Mouse (Mus musculus): ENCODE results near the gene Ccnf. TPM values are rescaled to one million over a fixed set of nuclear protein-coding genes. Genes with fewer than 3 reads are reported as not detected.

Gene Ccnf
- polyA plus RNA-seq, 1 experiment: not detected

DNA sequence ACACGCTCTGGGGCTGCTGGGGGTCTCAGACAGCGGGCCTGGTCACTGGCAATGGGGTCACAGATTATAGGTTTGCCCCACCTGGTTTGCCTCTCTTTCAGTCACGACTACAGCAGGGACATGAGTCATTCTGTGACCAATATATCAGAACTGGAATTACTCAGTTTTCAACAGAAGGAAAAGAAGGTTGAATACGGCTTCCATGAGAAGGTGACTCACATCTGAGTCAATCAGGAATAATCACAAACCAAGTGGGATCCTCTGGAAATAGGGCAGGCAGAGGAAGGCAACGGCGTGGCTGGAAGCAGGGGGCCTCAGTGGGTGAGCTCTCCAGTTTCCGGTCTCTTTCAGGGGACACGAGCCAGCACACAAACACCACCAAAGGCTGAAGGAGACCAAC is 7.2 kb downstream of the Ccnf start:
- no peak overlapping the region for H3K27ac ChIP-seq (replicated peaks; ENCODE audit: low read depth, low read length)

DNA sequence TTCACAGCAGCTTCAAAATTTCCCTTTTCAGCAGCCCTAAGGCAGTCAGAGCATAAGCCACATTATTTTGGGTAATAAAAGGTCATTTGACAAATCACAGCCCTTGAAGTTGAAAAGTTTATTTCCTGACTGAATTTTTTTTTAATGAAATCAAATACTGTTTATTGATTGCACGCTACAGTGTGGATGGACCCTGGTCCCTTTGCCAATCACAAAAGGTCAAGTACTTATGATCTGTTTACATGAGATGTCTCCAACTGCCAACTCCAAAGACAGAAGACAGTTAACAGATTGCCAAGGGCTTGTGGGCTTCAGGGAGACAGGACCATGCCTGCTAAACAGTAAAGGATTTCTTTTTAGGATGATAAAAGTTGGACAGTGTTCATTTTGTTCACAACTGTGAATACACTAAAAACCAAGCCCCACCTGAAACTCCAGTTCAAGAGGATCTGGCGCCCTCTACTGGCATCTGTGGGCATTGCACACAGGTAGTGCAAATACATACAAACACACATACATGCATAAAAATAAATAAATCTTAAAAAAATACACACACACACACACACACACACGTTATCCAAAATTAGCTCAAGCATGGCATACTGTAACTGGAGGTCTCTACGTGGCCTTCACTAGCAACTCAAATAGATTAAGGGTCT is 7.8 kb downstream of the Ccnf start:
- Histone ChIP-seq H3K4me1 (ENCODE audit: control insufficient read depth, insufficient read depth, insufficient read length, low read length) (no peaks in the 10 kb centered on the region), H3K4me3 (ENCODE audit: insufficient read depth, low read depth, low read length) (no peak overlapping the region), H3K27ac (replicated peaks; ENCODE audit: low read depth, low read length) (no peak overlapping the region)

More for the DNA sequence above, 7.2 kb downstream of the Ccnf start:
- H3K4me1 ChIP-seq (ENCODE audit: control insufficient read depth, insufficient read depth, insufficient read length, low read length): no peaks in the 10 kb centered on the region
- no peak overlapping the region for H3K4me3 ChIP-seq (ENCODE audit: insufficient read depth, low read depth, low read length)

DNA sequence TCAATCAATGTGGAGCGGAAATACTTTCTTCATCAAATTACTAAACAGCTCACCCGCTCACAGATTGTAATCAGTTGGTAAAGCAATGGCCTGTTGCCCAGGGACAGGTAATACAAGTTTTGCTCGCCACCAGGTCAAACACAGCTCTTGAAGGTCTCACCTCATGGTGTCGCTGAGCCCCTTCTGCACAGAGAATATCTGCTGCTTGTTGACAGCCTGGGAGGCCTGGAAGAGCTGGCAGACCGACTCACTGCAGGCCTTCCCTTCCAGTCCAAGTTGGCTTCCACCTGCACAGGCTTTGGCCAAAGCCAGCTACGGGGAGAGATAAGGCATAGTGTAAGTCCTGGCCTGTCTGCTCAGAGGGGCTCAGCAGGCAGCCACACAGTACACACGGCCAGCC is 14.4 kb downstream of the Ccnf start:
- H3K4me1 ChIP-seq (ENCODE audit: control insufficient read depth, insufficient read depth, insufficient read length, low read length): no peaks in the 10 kb centered on the region
- no peak overlapping the region for H3K4me3 ChIP-seq (ENCODE audit: insufficient read depth, low read depth, low read length)
- no peak overlapping the region for H3K27ac ChIP-seq (replicated peaks; ENCODE audit: low read depth, low read length)

DNA sequence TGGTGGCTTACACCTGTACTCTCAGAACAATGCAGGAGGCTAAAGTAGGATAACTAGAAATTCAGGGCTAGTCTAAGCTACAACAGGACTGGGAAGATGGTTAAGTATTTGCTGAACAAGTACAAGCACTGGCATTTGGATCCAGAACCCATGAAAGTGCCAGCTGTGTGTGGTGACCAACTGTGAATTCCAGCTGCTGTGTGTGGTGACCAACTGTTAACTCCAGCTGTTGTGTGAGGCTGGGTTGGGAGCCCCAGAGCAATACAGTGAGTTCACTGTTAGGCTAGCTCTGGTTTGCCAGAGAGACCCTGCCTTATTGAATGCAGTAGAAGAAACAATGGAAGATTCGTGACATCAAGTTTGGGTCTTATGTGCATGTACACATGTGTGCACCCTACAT is 14.8 kb downstream of the Ccnf start:
- H3K4me3 ChIP-seq (ENCODE audit: insufficient read depth, low read depth, low read length): no peak overlapping the region
- H3K4me1 ChIP-seq (ENCODE audit: control insufficient read depth, insufficient read depth, insufficient read length, low read length): no peaks in the 10 kb centered on the region
- no peak overlapping the region for H3K27ac ChIP-seq (replicated peaks; ENCODE audit: low read depth, low read length)

DNA sequence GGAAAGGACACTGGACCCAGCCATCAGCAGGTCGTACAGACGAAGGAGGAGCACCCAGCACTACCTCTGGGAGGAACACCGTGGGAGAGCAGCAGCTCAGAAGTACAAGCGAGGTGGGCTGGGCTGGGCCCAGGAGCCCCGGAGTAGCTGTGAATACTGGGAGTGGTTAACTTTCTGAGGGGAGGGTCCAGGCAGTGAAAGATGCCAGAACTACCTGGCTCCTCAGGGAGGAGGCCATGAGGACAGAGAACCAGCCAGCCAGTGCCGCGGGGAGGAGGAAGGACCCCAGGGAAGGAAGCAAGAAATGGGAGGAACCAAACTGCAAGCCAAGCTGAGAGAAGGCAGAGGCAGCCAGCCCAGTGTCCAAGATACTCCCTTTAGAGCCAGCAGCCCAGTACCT is 23.3 kb downstream of the Ccnf start:
- H3K4me1 ChIP-seq (ENCODE audit: control insufficient read depth, insufficient read depth, insufficient read length, low read length): no peaks in the 10 kb centered on the region
- no peak overlapping the region for H3K27ac ChIP-seq (replicated peaks; ENCODE audit: low read depth, low read length)
- no peak overlapping the region for H3K4me3 ChIP-seq (ENCODE audit: insufficient read depth, low read depth, low read length)

DNA sequence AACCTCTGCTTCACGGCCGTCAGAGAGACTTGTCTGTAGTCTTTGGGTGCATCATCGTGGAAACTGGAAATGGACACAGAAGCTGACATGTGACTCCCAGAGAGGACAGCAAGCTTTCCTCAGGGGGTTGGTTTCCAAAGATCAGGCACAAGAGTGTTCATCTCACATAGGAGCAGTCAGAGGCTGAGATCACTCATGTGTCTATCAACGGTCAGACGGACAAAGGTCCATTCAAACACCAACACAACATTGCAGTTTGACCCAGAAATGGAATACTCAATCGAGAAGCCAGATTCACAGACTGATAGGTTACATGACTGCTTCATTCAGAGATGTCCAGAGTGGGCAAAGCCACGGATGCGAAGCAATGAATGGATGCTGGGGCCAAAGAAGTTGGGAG is 24.6 kb downstream of the Ccnf start:
- no peak overlapping the region for H3K4me3 ChIP-seq (ENCODE audit: insufficient read depth, low read depth, low read length)
- no peak overlapping the region for H3K27ac ChIP-seq (replicated peaks; ENCODE audit: low read depth, low read length)

DNA sequence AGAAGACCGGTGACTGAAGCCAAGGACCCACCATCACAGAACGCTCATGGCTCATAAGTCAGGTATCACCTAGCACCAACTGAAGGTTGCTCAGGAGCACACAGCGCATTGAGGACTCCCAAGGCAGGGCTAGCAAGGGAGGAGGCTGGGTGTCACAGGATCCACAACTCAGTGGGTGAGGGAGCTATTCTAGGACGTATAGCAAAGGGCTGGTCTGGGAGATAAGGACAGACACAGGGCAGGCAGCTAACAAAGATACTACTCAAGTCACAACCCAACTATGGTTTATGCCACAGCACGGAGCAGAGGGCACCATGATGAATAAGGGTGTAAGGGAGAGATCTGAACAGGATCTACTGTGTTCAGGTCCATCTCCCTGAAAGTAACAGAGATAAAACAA is 25.4 kb downstream of the Ccnf start:
- Histone ChIP-seq H3K27ac (replicated peaks; ENCODE audit: low read depth, low read length) (no peak overlapping the region), H3K4me3 (ENCODE audit: insufficient read depth, low read depth, low read length) (no peak overlapping the region)

More for the DNA sequence above, 24.6 kb downstream of the Ccnf start:
- H3K4me1 ChIP-seq (ENCODE audit: control insufficient read depth, insufficient read depth, insufficient read length, low read length): no peaks in the 10 kb centered on the region

DNA sequence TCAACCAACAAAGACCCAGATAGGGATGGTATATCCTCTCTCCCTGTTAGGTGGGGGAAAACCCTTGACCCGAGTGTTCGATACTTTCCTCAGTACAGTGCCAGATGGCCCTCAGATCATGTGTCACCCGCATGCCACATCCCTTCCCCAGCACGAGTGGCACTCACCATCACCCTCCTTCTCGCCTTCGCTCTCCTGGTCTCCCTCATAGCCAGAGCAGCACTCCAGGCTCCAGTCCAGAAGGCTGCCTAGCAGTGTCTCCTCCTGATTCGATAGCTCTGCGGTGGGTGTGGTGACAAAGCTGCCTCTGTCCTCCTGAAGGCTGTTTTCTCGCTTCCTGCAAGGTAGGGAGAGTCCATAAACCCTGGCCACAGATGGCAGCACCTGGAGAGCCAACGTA is 26.5 kb downstream of the Ccnf start:
- Histone ChIP-seq H3K4me1 (ENCODE audit: control insufficient read depth, insufficient read depth, insufficient read length, low read length) (peaks cover 3% of the 10 kb centered on the region; the same call in 1 of the 2 replicates), H3K27ac (replicated peaks; ENCODE audit: low read depth, low read length) (no peak overlapping the region), H3K4me3 (ENCODE audit: insufficient read depth, low read depth, low read length) (no peak overlapping the region)

More for the DNA sequence above, 25.4 kb downstream of the Ccnf start:
- H3K4me1 ChIP-seq (ENCODE audit: control insufficient read depth, insufficient read depth, insufficient read length, low read length): no peaks in the 10 kb centered on the region

DNA sequence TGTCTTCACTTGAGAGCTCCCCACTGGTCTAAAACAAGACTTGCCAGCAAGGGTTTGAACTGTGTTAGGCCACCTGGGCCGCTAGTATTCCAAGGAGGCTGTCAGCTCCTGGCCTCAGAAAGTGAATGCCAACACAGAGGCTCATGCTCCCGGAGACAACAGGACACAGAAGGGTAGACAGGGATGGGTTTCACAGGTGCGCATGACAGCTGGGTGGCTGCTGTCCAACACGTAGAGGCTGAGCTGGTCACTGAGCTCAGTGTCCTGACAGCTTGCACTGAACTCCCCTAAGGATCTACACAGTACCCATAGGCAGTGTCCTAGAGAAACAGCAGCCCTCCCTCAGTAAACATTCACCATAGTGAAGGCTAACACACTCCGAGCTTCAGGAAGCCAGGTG is 27.8 kb downstream of the Ccnf start:
- no peak overlapping the region for H3K4me3 ChIP-seq (ENCODE audit: insufficient read depth, low read depth, low read length)
- peaks cover 4% of the 10 kb centered on the region; the same call in 1 of the 2 replicates for H3K4me1 ChIP-seq (ENCODE audit: control insufficient read depth, insufficient read depth, insufficient read length, low read length)
- H3K27ac ChIP-seq (replicated peaks; ENCODE audit: low read depth, low read length): no peak overlapping the region

DNA sequence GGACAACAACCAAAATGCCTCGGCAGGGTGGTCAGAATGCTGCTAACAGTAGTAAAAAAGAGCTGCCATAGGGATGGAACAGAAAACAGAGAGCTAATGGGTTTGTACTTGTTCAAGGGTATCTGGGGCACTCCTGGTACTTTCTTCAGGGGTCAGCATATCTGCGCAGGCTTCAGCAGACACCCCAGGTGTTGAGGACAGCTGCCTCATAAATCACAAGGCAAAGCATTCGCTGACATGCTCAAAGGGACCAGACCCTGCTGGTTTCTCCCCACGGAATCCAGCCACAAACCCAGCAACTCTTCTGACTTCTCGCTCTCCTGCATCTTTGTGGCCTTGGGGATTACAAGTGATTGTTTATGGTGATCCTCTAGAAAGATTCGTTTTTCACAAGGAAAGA is 28.6 kb downstream of the Ccnf start:
- H3K4me1 ChIP-seq (ENCODE audit: control insufficient read depth, insufficient read depth, insufficient read length, low read length): peaks cover 4% of the 10 kb centered on the region; the same call in 1 of the 2 replicates
- no peak overlapping the region for H3K27ac ChIP-seq (replicated peaks; ENCODE audit: low read depth, low read length)
- no peak overlapping the region for H3K4me3 ChIP-seq (ENCODE audit: insufficient read depth, low read depth, low read length)

DNA sequence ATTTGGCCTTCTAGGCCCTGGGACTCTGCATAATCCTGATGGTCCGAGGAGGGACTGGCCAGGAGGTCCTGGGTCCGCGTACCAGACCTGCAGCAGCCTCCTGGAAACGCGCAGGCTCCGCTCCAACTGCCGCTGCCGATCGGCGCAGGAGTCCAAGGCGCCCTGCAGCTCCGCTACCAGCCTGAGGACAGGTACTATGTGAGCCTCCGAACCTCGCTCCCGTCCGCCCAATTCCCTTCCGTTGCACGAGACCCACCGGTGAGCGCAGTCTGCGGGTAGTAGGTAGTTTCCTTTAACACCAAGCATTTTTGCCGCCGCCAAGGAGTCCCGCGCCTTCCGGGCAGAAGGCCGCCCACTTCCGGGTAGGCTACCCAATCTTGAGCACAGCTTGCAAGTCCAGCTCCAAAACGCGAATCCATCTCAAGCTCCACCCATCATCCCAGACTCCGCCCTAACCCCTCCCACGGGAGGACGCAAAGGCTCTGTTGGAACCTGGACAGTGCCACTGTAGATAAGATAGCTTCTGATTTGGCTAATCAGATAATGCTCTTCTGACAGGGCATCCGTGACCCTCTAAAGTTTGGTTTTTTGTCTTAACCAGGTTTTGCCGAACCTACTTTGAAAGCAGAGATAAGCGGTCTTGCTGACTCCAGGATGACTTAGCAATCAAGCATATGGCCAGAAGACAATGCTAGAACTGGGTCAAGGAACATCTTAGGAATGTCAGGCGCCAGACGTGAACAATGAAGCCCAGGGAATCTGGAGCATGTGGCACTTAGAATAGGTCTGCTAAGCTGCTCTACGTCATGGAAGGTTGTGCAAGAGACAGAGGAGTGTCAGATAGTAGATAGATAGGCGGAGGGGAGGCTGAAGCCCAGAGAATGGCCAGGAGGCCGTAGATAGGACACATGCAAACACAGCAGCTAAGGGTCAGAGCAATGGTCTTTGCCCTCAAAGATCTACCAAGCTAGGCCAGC is 30.6 kb downstream of the Ccnf start, which contains the start of gene Tedc2:
Tedc2 (minus strand) TSS at position 417 of the 977 bp plus-strand sequence.
- H3K27ac ChIP-seq (replicated peaks; ENCODE audit: low read depth, low read length): peak within 1 kb of the TSS; percentile 75
- peak within 1 kb of the TSS; percentile 84 for H3K4me3 ChIP-seq (ENCODE audit: insufficient read depth, low read depth, low read length)
- H3K4me1 ChIP-seq (ENCODE audit: control insufficient read depth, insufficient read depth, insufficient read length, low read length): peaks cover 4% of the 10 kb centered on the region; the same call in 1 of the 2 replicates

DNA sequence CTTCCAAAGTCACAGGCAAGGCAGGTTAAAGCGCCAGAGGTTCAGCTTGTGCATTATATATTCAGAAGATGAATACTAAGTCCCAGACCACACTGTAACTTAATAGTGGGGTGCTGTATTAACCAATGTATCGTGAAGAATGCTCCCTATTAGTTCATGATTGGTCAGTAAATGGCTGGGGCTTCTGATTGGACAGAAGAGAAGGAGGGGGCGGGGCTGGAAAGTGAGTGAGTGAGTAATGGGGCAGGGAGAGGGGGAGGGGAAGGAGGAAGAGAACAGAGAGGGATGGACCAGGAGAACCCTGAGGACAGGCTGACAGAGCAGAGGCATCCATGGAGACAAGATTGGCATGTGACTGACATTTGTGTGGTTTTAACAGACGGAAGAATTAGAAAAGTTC is 34.4 kb downstream of the Ccnf start:
- H3K4me3 ChIP-seq (ENCODE audit: insufficient read depth, low read depth, low read length): no peak overlapping the region
- peaks cover 4% of the 10 kb centered on the region; the same call in 1 of the 2 replicates for H3K4me1 ChIP-seq (ENCODE audit: control insufficient read depth, insufficient read depth, insufficient read length, low read length)
- H3K27ac ChIP-seq (replicated peaks; ENCODE audit: low read depth, low read length): no peak overlapping the region

DNA sequence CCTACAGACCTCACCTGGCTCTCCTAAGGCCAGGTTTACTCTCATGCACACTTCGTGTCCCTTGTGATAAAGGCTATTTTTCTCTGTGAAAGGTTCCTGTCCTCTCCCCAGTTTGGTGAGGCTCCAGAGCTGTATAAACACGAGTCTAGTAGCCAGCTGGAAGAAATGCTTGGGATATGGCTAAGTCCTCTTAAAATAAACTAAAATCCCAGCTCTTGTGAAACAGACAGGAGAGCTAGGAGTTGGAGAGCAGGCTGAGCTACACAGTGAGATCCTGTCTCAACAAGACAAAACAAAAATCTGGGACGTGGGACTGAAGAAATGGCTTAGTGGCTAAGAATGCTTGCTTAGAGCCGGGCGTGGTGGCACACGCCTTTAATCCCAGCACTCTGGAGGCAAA is 38.1 kb downstream of the Ccnf start:
- Histone ChIP-seq H3K4me1 (ENCODE audit: control insufficient read depth, insufficient read depth, insufficient read length, low read length) (peaks cover 7% of the 10 kb centered on the region; the same call in 1 of the 2 replicates), H3K4me3 (ENCODE audit: insufficient read depth, low read depth, low read length) (no peak overlapping the region), H3K27ac (replicated peaks; ENCODE audit: low read depth, low read length) (peak overlapping the region; percentile 56)

DNA sequence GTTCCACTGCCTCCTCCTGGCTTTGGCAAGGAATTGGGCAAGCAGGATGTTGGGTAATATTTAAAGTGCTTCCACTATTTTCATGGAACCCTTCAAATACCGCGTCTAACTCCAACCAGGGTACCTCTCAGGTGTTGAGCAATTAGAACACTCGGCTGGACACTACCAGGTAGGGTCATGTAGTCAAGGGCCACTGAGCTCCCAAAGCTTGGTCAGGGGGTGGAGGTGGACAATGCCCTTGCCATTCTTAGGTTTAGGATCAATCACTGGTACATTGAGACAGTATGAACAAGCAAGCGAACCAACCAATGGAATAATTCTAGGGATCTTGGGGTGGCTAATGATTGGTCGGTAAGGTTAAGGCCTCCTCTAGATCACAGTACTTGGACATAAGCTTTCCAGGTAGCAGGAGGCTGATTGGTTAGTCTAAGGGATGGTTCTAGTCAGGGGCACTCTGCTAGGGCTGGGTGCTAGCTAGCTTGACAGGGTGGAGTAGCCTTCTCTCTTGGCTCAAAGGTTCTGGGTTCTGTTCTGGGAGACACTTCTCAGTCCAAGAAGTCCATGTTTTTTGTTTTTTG is 38.8 kb downstream of the Ccnf start:
- Histone ChIP-seq H3K4me1 (ENCODE audit: control insufficient read depth, insufficient read depth, insufficient read length, low read length) (peaks cover 8% of the 10 kb centered on the region; the same call in 1 of the 2 replicates), H3K27ac (replicated peaks; ENCODE audit: low read depth, low read length) (peak overlapping the region; percentile 56), H3K4me3 (ENCODE audit: insufficient read depth, low read depth, low read length) (peak overlapping the region; percentile 34)

Measured in brown adipose tissue, adult 24 weeks (tissue).